Mouse (Mus musculus): Measurements from ENCODE around the gene Calr. TPM values are rescaled to one million over a fixed set of nuclear protein-coding genes. Genes with fewer than 3 reads are reported as not detected.
"Not testable (repeated sequence)": the region's sequence is repeated elsewhere in the genome, so short reads cannot be mapped to it uniquely, and the experiment has no call there.

The Calr gene
- total and polyA plus RNA-seq, 2 experiments from 2014 or later = 405 to 505 TPM

GRCm38 (mm10) chr8:84832759-84833742, 13.7 kb downstream of the Calr start:
- Histone ChIP-seq H3K27me3 (ENCODE audit: insufficient read depth, low read length) (no peaks in the 10 kb centered on the region), H3K4me1 (ENCODE audit: insufficient read depth) (peaks cover 14% of the 10 kb centered on the region), H3K9me3 (ENCODE audit: low read length) (no peaks in the 10 kb centered on the region), H3K27ac (ENCODE audit: low read depth, low read length) (peak overlapping the region; percentile 98), H3K4me2 (ENCODE audit: low read depth) (peak overlapping the region; percentile 66), H3K9ac (peak overlapping the region; percentile 95), H3K36me3 (ENCODE audit: insufficient read depth) (peaks cover 41% of the 10 kb centered on the region), H3K4me3 (ENCODE audit: low read depth, low read length) (peak overlapping the region; percentile 97)
- 0 out of 2 replicates have a peak, but pooled peaks have one; percentile 24 for TF ChIP-seq CTCF (IDR thresholded peaks at IDR 0.05; ENCODE audit: low read depth)
- WGBS = 61% methylated on average over 10 of the region's 10 CpGs
- no peak for DNase-seq
- no peak for ATAC-seq

- no peak for TF ChIP-seq CTCF (IDR thresholded peaks at IDR 0.05; ENCODE audit: low read depth)
- peak overlapping the region; percentile 66 for H3K4me2 ChIP-seq (ENCODE audit: low read depth)
- ATAC-seq (peak; percentile 78), DNase-seq (peak; percentile 90)
- 1% methylated on average over 58 of the region's 59 CpGs for WGBS
- peak overlapping the region; percentile 95 for H3K9ac ChIP-seq
- H3K4me3 ChIP-seq (ENCODE audit: low read depth, low read length) = peak overlapping the region; percentile 97
- no peaks in the 10 kb centered on the region for H3K27me3 ChIP-seq (ENCODE audit: insufficient read depth, low read length)
- H3K27ac ChIP-seq (ENCODE audit: low read depth, low read length) = peak overlapping the region; percentile 98
- H3K9me3 ChIP-seq (ENCODE audit: low read length) = no peaks in the 10 kb centered on the region
- H3K4me1 ChIP-seq (ENCODE audit: insufficient read depth) = peaks cover 14% of the 10 kb centered on the region
- peaks cover 32% of the 10 kb centered on the region for H3K36me3 ChIP-seq (ENCODE audit: insufficient read depth)
Measured at GRCm38 (mm10) chr8:84832034-84832717, 14.6 kb downstream of the Calr start.

GRCm38 (mm10) chr8:84831490-84831889, 15.2 kb downstream of the Calr start, which contains the start of gene Gadd45gip1:
Gene Gadd45gip1 (plus strand): TSS chr8:84831522.
- H3K4me1 ChIP-seq (ENCODE audit: insufficient read depth) = peaks cover 14% of the 10 kb centered on the region
- TF ChIP-seq CTCF (IDR thresholded peaks at IDR 0.05; ENCODE audit: low read depth) = no peak
- peak within 1 kb of the TSS; percentile 95 for H3K9ac ChIP-seq
- ATAC-seq (no peak), DNase-seq (no peak)
- H3K27ac ChIP-seq (ENCODE audit: low read depth, low read length) = peak within 1 kb of the TSS; percentile 98
- 88% methylated on average over 11 of the region's 11 CpGs for WGBS
- H3K27me3 ChIP-seq (ENCODE audit: insufficient read depth, low read length) = no peaks in the 10 kb centered on the region
- H3K36me3 ChIP-seq (ENCODE audit: insufficient read depth) = peaks cover 25% of the 10 kb centered on the region
- H3K4me2 ChIP-seq (ENCODE audit: low read depth) = peak within 1 kb of the TSS; percentile 66
- H3K9me3 ChIP-seq (ENCODE audit: low read length) = no peaks in the 10 kb centered on the region
- peak within 1 kb of the TSS; percentile 97 for H3K4me3 ChIP-seq (ENCODE audit: low read depth, low read length)

GRCm38 (mm10) chr8:84826518-84826917, 20.2 kb downstream of the Calr start:
- H3K9me3 ChIP-seq (ENCODE audit: low read length); ATAC-seq; H3K4me1 ChIP-seq (ENCODE audit: insufficient read depth); H3K27me3 ChIP-seq (ENCODE audit: insufficient read depth, low read length); H3K4me3 ChIP-seq (ENCODE audit: low read depth, low read length); H3K4me2 ChIP-seq (ENCODE audit: low read depth); DNase-seq; H3K27ac ChIP-seq (ENCODE audit: low read depth, low read length); H3K9ac ChIP-seq; H3K36me3 ChIP-seq (ENCODE audit: insufficient read depth): not testable (repeated sequence)
- 87% methylated on average over 2 of the region's 2 CpGs for WGBS

- Histone ChIP-seq H3K27ac (ENCODE audit: low read depth, low read length) (no peak overlapping the region), H3K9ac (no peak overlapping the region), H3K4me2 (ENCODE audit: low read depth) (no peak overlapping the region), H3K9me3 (ENCODE audit: low read length) (no peaks in the 10 kb centered on the region), H3K27me3 (ENCODE audit: insufficient read depth, low read length) (no peaks in the 10 kb centered on the region), H3K4me1 (ENCODE audit: insufficient read depth) (no peaks in the 10 kb centered on the region), H3K36me3 (ENCODE audit: insufficient read depth) (no peaks in the 10 kb centered on the region), H3K4me3 (ENCODE audit: low read depth, low read length) (no peak overlapping the region)
- DNase-seq = no peak
- TF ChIP-seq CTCF (IDR thresholded peaks at IDR 0.05; ENCODE audit: low read depth) = no peak
- 74% methylated on average over 4 of the region's 4 CpGs for WGBS
- no peak for ATAC-seq
Measured at GRCm38 (mm10) chr8:84825636-84826035, 21.1 kb downstream of the Calr start.

- TF ChIP-seq CTCF (IDR thresholded peaks at IDR 0.05; ENCODE audit: low read depth) = peak; percentile 93
- WGBS = 1% methylated on average over 18 of the region's 18 CpGs
Measured at GRCm38 (mm10) chr8:84823653-84824052, 23.1 kb downstream of the Calr start.

More at GRCm38 (mm10) chr8:84823653-84824052, 23.1 kb downstream of the Calr start:
- peak overlapping the region; percentile 31 for H3K4me3 ChIP-seq (ENCODE audit: low read depth, low read length)
- no peak overlapping the region for H3K27ac ChIP-seq (ENCODE audit: low read depth, low read length)
- H3K4me2 ChIP-seq (ENCODE audit: low read depth) = peak overlapping the region; percentile 49
- DNase-seq (peak; percentile 87), ATAC-seq (peak; percentile 95)
- peak overlapping the region; percentile 0; the same call in 1 of the 2 replicates for H3K9ac ChIP-seq
- no peaks in the 10 kb centered on the region for H3K27me3 ChIP-seq (ENCODE audit: insufficient read depth, low read length)
- H3K36me3 ChIP-seq (ENCODE audit: insufficient read depth) = no peaks in the 10 kb centered on the region
- H3K4me1 ChIP-seq (ENCODE audit: insufficient read depth) = no peaks in the 10 kb centered on the region
- no peaks in the 10 kb centered on the region for H3K9me3 ChIP-seq (ENCODE audit: low read length)
